Mouse (Mus musculus): ENCODE data around the gene Ces1g.

DNA sequence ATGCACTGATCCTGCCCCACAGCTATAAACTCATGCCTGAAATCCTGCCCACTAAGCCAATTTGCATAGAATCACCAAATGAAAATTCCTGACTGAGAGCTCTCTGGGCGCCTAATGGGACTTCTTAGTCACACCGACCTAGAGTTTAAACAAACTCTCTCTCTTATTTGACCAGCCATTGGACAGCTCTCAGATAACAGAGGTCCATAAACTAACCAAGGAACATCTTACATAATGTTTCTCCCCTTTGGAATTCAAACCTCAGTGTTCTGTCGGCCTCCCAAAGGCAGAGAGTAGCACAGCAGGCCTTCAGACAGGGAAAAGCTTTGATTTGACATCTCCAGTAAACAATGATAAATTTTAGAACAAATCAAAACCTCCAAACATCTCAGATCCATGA is at the start of gene Ces1g:
- TF ChIP-seq ZC3H11A (IDR thresholded peaks at IDR 0.05; ENCODE audit: borderline replicate concordance, low read depth, low read length), result no peak
- TF ChIP-seq ZNF384 (IDR thresholded peaks at IDR 0.05; ENCODE audit: low read depth, low read length), result no peak
